Mouse (Mus musculus) heart, adult 2 months (tissue): ENCODE data around the gene Col20a1. TPM values are rescaled to one million over a fixed set of nuclear protein-coding genes. Genes with fewer than 3 reads are reported as not detected.

Source experiments
- DNase-seq, 2 experiments: peaks; one replicate each; pipeline ENCODE4 v3.0.0; 2021
- H3K27ac ChIP-seq: fragments of 200-600 bp; 2 replicates; pipeline ENCODE4 v1.8.1; 2022
- H3K27me3 ChIP-seq: fragments of 200-500 bp; 2 replicates; pipeline ENCODE4 v1.6.1; 2012; ENCODE audit warnings: mild to moderate bottlenecking, low read length, inconsistent platforms, mixed read lengths; ENCODE audit not compliant: control insufficient read depth, insufficient read depth
- H3K36me3 ChIP-seq: fragments of 200-500 bp; 2 replicates; pipeline ENCODE4 v1.6.1; 2012; ENCODE audit warnings: low read length, inconsistent platforms; ENCODE audit not compliant: control insufficient read depth, insufficient read depth
- H3K4me1 ChIP-seq: fragments of 200-500 bp; 2 replicates; pipeline ENCODE4 v1.6.1; 2011; ENCODE audit warnings: low read length; ENCODE audit not compliant: control insufficient read depth, insufficient read depth
- H3K4me3 ChIP-seq: fragments of 200-600 bp; 2 replicates; pipeline ENCODE4 v1.8.1; 2022
- H3K79me2 ChIP-seq: fragments of 200-500 bp; replicated peaks from 2 replicates; pipeline ENCODE4 v1.6.1; 2012; ENCODE audit warnings: mild to moderate bottlenecking, inconsistent platforms, low read length, moderate library complexity, mixed read lengths; ENCODE audit not compliant: control insufficient read depth, insufficient read depth
- H3K9ac ChIP-seq: fragments of 200-500 bp; 2 replicates; pipeline ENCODE4 v1.6.1; 2012; ENCODE audit warnings: low read depth, mild to moderate bottlenecking, control low read depth, inconsistent platforms, low read length, mixed read lengths
- CTCF ChIP-seq: fragments of 200-600 bp; IDR thresholded peaks from 2 replicates; pipeline ENCODE4 v1.8.1; 2022; ENCODE audit warnings: antibody characterized with exemption, mild to moderate bottlenecking, moderate library complexity
- EP300 ChIP-seq: fragments of 200-500 bp; IDR thresholded peaks from 2 replicates; pipeline ENCODE4 v1.6.1; 2011; ENCODE audit warnings: low read depth, low read length, control low read depth; ENCODE audit not compliant: insufficient read depth
- POLR2A ChIP-seq: fragments of 200-500 bp; IDR thresholded peaks from 2 replicates; pipeline ENCODE4 v1.6.1; 2011; ENCODE audit warnings: mild to moderate bottlenecking, low read depth, low read length, control low read depth; ENCODE audit not compliant: insufficient read depth
- WGBS: fragments of 180-500 bp; shearing (Covaris S2); methylation state at CpG from one replicate; pipeline ENCODE4 v1.1.7; 2018; 5-methylcytosine and 5-hydroxymethylcytosine counted together
- intact Hi-C: fragments of 180-260 bp; cut with DNase I; formaldehyde crosslinking; loops from one replicate; pipeline ENCODE4 v1.15.1; 2025
- polyA plus RNA-seq: library from polyadenylated mRNA; depleted of rRNA; stranded (reverse); fragments of >200 nt; gene quantifications from 2 replicates; pipeline ENCODE4 v1.2.3, GENCODE M21; 2012
- total RNA-seq, 2 experiments: library from RNA; stranded (reverse); gene quantifications; 2 replicates each; pipeline ENCODE4 v1.2.3; 2021

Col20a1 gene
- total and polyA plus RNA-seq, 3 experiments = 0.23 to 2.0 (median 0.44) TPM

GRCm38 (mm10) chr2:180954061-180955047 lies 32.0 kb upstream of the Col20a1 start, which contains the start of gene Nkain4:
Nkain4 (minus strand) TSS chr2:180954699.
- H3K4me1 ChIP-seq = no peaks in the 10 kb centered on the region
- intact Hi-C loops = no loop called here
- H3K36me3 ChIP-seq = no peaks in the 10 kb centered on the region
- H3K4me3 ChIP-seq = peak within 1 kb of the TSS; percentile 47
- peak; percentile 30 to 44 for DNase-seq
- TF ChIP-seq EP300 (no peak), CTCF (peak; percentile 42), POLR2A (no peak)
- no peak within 1 kb of the TSS for H3K27ac ChIP-seq
- 0 out of 2 replicates have a peak, but pooled peaks cover 2% of the 10 kb centered on the region for H3K27me3 ChIP-seq
- WGBS = 3% methylated on average over 50 of the region's 52 CpGs
- H3K9ac ChIP-seq = peak within 1 kb of the TSS; percentile 40
- no peaks in the 10 kb centered on the region for H3K79me2 ChIP-seq

- Histone ChIP-seq H3K36me3 (no peaks in the 10 kb centered on the region), H3K4me3 (no peak overlapping the region), H3K27ac (no peak overlapping the region), H3K4me1 (peaks cover 1% of the 10 kb centered on the region; the same call in 1 of the 2 replicates), H3K27me3 (0 out of 2 replicates have a peak, but pooled peaks cover 2% of the 10 kb centered on the region), H3K79me2 (no peaks in the 10 kb centered on the region), H3K9ac (no peak overlapping the region)
- no peak for DNase-seq
- TF ChIP-seq CTCF (no peak), POLR2A (no peak), EP300 (no peak)
- 70% methylated on average over 7 of the region's 7 CpGs for WGBS
- intact Hi-C loops = no loop called here
These were observed 26.7 kb upstream of the Col20a1 start for GRCm38 (mm10) chr2:180959605-180960004.

GRCm38 (mm10) chr2:180960187-180960586 lies 26.1 kb upstream of the Col20a1 start:
- Histone ChIP-seq H3K9ac (no peak overlapping the region), H3K36me3 (no peaks in the 10 kb centered on the region), H3K27me3 (0 out of 2 replicates have a peak, but pooled peaks cover 2% of the 10 kb centered on the region), H3K4me1 (peaks cover 1% of the 10 kb centered on the region; the same call in 1 of the 2 replicates), H3K4me3 (no peak overlapping the region), H3K27ac (no peak overlapping the region), H3K79me2 (no peaks in the 10 kb centered on the region)
- no peak for TF ChIP-seq POLR2A
- no peak for DNase-seq
- 70% methylated on average over 3 of the region's 3 CpGs for WGBS
- intact Hi-C loops = no loop called here

DNA sequence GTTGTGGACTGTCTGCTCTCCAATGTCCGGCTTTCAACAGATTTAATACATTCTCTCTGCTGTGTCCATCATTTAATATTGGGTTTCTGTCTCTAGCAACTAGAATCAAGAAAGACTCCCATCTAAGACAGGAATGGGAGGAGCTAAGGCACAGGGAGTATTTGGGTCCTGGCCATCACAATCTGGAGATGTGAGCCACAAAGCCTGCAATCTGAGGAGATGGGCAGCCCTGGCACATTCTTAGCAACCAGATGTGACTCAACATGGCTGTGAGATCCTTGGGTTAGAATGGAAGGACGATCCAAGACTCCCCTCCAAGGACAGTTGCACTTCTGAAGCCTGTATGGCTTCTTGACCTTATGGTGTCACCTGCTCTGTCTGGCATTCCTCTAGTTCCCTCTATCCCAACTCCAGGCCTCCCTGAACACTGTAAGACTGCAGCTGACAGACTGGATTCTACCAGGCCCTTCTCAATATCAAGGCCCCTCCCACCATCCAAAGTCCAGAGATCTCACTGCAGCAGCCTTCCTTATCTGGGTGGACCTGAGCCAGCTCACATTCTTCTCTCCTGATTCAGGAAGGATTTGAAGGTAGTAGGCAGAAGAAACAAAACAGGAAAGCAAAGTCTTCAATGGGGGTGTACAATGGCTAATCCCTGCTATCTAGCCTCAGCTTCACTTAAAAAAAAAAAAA lies 23.6 kb upstream of the Col20a1 start:
- DNase-seq = peak in 1 of 2 experiments; percentile 22
- H3K79me2 ChIP-seq = peaks cover 5% of the 10 kb centered on the region
- intact Hi-C loops = no loop called here
- H3K36me3 ChIP-seq = no peaks in the 10 kb centered on the region; the same call in 1 of the 2 replicates
- no peak overlapping the region for H3K27ac ChIP-seq
- 65% methylated on average over 2 of the region's 2 CpGs for WGBS
- no peak overlapping the region for H3K9ac ChIP-seq
- no peak for TF ChIP-seq CTCF
- no peak for TF ChIP-seq EP300
- no peak for TF ChIP-seq POLR2A
- no peaks in the 10 kb centered on the region for H3K27me3 ChIP-seq
- H3K4me1 ChIP-seq = peaks cover 1% of the 10 kb centered on the region; the same call in 1 of the 2 replicates
- no peak overlapping the region for H3K4me3 ChIP-seq

GRCm38 (mm10) chr2:180963956-180964355 lies 22.4 kb upstream of the Col20a1 start:
- peaks cover 2% of the 10 kb centered on the region for H3K36me3 ChIP-seq
- 0 out of 2 replicates have a peak, but pooled peaks have one; percentile 54 for TF ChIP-seq EP300
- TF ChIP-seq POLR2A = no peak
- TF ChIP-seq CTCF = no peak; the same call in 1 of the 2 replicates
- 5% methylated on average over 5 of the region's 5 CpGs for WGBS
- DNase-seq = peak; percentile 70 to 83
- H3K4me1 ChIP-seq = peaks cover 2% of the 10 kb centered on the region; the same call in 1 of the 2 replicates
- no peaks in the 10 kb centered on the region for H3K27me3 ChIP-seq
- H3K9ac ChIP-seq = no peak overlapping the region
- H3K27ac ChIP-seq = no peak overlapping the region
- peaks cover 5% of the 10 kb centered on the region for H3K79me2 ChIP-seq
- H3K4me3 ChIP-seq = no peak overlapping the region
- intact Hi-C loops = loop anchor here (1.0 kb wide), 1 partner anchor 39 kb away; no protein-coding TSS in a partner anchor
